Mouse (Mus musculus) heart, embryonic 13.5 days (tissue): ENCODE results near the gene Atp2b2. TPM values are rescaled to one million over a fixed set of nuclear protein-coding genes. Genes with fewer than 3 reads are reported as not detected.

Source experiments
- ATAC-seq: fragments of 200-750 bp; cut with Nextera tagmentation; 2 replicates; pipeline ENCODE4 v1.8.0; 2017; ENCODE audit warnings: moderate TSS enrichment; ENCODE audit not compliant: insufficient number of reproducible peaks, low FRiP score, low TSS enrichment; ENCODE audit errors: extremely low read depth
- H3K27ac ChIP-seq: fragments of 300-500 bp; sonication (generic); replicated peaks from 2 replicates; pipeline ENCODE4 v1.5.1; 2015; ENCODE audit warnings: moderate library complexity, mild to moderate bottlenecking, inconsistent platforms
- H3K27me3 ChIP-seq: fragments of 300-500 bp; sonication (generic); replicated peaks from 2 replicates; pipeline ENCODE4 v1.6.1; 2015; ENCODE audit warnings: mild to moderate bottlenecking, inconsistent platforms
- H3K36me3 ChIP-seq: fragments of 300-500 bp; sonication (generic); 2 replicates; pipeline ENCODE4 v1.6.1; 2015; ENCODE audit warnings: mild to moderate bottlenecking, inconsistent platforms
- H3K4me1 ChIP-seq: fragments of 300-500 bp; sonication (generic); 2 replicates; pipeline ENCODE4 v1.6.1; 2015; ENCODE audit warnings: inconsistent platforms
- H3K4me2 ChIP-seq: fragments of 300-500 bp; sonication (generic); 2 replicates; pipeline ENCODE4 v1.6.1; 2015; ENCODE audit warnings: inconsistent platforms, mild to moderate bottlenecking, moderate library complexity
- H3K4me3 ChIP-seq: fragments of 300-500 bp; sonication (generic); 2 replicates; pipeline ENCODE4 v1.5.1; 2015; ENCODE audit warnings: moderate library complexity, mild to moderate bottlenecking, inconsistent platforms
- H3K9ac ChIP-seq: fragments of 300-500 bp; sonication (generic); 2 replicates; pipeline ENCODE4 v1.6.1; 2015; ENCODE audit warnings: inconsistent platforms, mild to moderate bottlenecking, moderate library complexity
- H3K9me3 ChIP-seq: fragments of 300-500 bp; sonication (generic); 2 replicates; pipeline ENCODE4 v1.6.1; 2016; ENCODE audit warnings: inconsistent platforms
- WGBS: fragments of 180-500 bp; shearing (Covaris S2); methylation state at CpG from one replicate; pipeline ENCODE4 v1.1.7; 2015; ENCODE audit warnings: mixed read lengths; 5-methylcytosine and 5-hydroxymethylcytosine counted together
- polyA plus RNA-seq: library from polyadenylated mRNA; unstranded; fragments of >200 nt; fragmentation: Nextera tagmentation; extraction: Ambion mirVana; gene quantifications from 2 replicates; pipeline ENCODE4 v1.2.1, GENCODE M21; 2015

Gene Atp2b2
- polyA plus RNA-seq, 1 experiment from 2014 or later: 0.07 TPM

- H3K4me1 ChIP-seq: no peaks in the 10 kb centered on the region
- no peak for ATAC-seq
- H3K9me3 ChIP-seq: no peaks in the 10 kb centered on the region
- no peak overlapping the region for H3K9ac ChIP-seq
- no peak overlapping the region for H3K4me2 ChIP-seq
- H3K4me3 ChIP-seq: no peak overlapping the region
- peaks cover 33% of the 10 kb centered on the region for H3K27me3 ChIP-seq
- H3K36me3 ChIP-seq: no peaks in the 10 kb centered on the region
- WGBS: 75% methylated on average over 6 of the region's 6 CpGs
- no peak overlapping the region for H3K27ac ChIP-seq
Measured at GRCm38 (mm10) chr6:113868552-113868951, 173.9 kb downstream of the Atp2b2 start.

- 62% methylated on average over 7 of the region's 7 CpGs for WGBS
- H3K27me3 ChIP-seq: peaks cover 24% of the 10 kb centered on the region
- H3K36me3 ChIP-seq: no peaks in the 10 kb centered on the region
- no peaks in the 10 kb centered on the region for H3K4me1 ChIP-seq
- H3K9me3 ChIP-seq: no peaks in the 10 kb centered on the region
- H3K27ac ChIP-seq: no peak overlapping the region
- H3K4me3 ChIP-seq: no peak overlapping the region
- no peak for ATAC-seq
- no peak overlapping the region for H3K9ac ChIP-seq
- no peak overlapping the region for H3K4me2 ChIP-seq
Measured at GRCm38 (mm10) chr6:113865699-113866098, 176.7 kb downstream of the Atp2b2 start.

GRCm38 (mm10) chr6:113864812-113865211, 177.6 kb downstream of the Atp2b2 start:
- WGBS: 52% methylated on average over 8 of the region's 8 CpGs
- Histone ChIP-seq H3K27me3 (peaks cover 25% of the 10 kb centered on the region), H3K36me3 (no peaks in the 10 kb centered on the region), H3K4me1 (no peaks in the 10 kb centered on the region), H3K9ac (no peak overlapping the region), H3K4me2 (no peak overlapping the region), H3K9me3 (no peaks in the 10 kb centered on the region), H3K4me3 (no peak overlapping the region), H3K27ac (no peak overlapping the region)
- no peak for ATAC-seq

GRCm38 (mm10) chr6:113862955-113863354, 179.5 kb downstream of the Atp2b2 start:
- no peak for ATAC-seq
- 68% methylated on average over 4 of the region's 4 CpGs for WGBS

GRCm38 (mm10) chr6:113861938-113862337, 180.5 kb downstream of the Atp2b2 start:
- no peak for ATAC-seq
- Histone ChIP-seq H3K27ac (no peak overlapping the region), H3K27me3 (peaks cover 32% of the 10 kb centered on the region), H3K9ac (no peak overlapping the region), H3K4me3 (no peak overlapping the region), H3K9me3 (no peaks in the 10 kb centered on the region), H3K4me1 (no peaks in the 10 kb centered on the region), H3K36me3 (no peaks in the 10 kb centered on the region), H3K4me2 (no peak overlapping the region)
- 66% methylated on average over 3 of the region's 3 CpGs for WGBS

More at GRCm38 (mm10) chr6:113862955-113863354, 179.5 kb downstream of the Atp2b2 start:
- Histone ChIP-seq H3K9me3 (no peaks in the 10 kb centered on the region), H3K4me3 (no peak overlapping the region), H3K27ac (no peak overlapping the region), H3K36me3 (no peaks in the 10 kb centered on the region), H3K4me1 (no peaks in the 10 kb centered on the region), H3K27me3 (peaks cover 30% of the 10 kb centered on the region), H3K4me2 (no peak overlapping the region), H3K9ac (no peak overlapping the region)

- no peaks in the 10 kb centered on the region for H3K36me3 ChIP-seq
- H3K27ac ChIP-seq: no peak overlapping the region
- H3K27me3 ChIP-seq: peaks cover 29% of the 10 kb centered on the region
- H3K4me2 ChIP-seq: no peak overlapping the region
- ATAC-seq: no peak
- H3K9ac ChIP-seq: no peak overlapping the region
- no peaks in the 10 kb centered on the region for H3K9me3 ChIP-seq
- no peak overlapping the region for H3K4me3 ChIP-seq
- WGBS: 62% methylated on average over 4 of the region's 4 CpGs
- no peaks in the 10 kb centered on the region for H3K4me1 ChIP-seq
Measured at GRCm38 (mm10) chr6:113861375-113861770, 181.0 kb downstream of the Atp2b2 start.

GRCm38 (mm10) chr6:113860735-113861374, 181.6 kb downstream of the Atp2b2 start:
- Histone ChIP-seq H3K36me3 (no peaks in the 10 kb centered on the region), H3K4me1 (no peaks in the 10 kb centered on the region), H3K9me3 (no peaks in the 10 kb centered on the region), H3K27ac (no peak overlapping the region), H3K4me2 (no peak overlapping the region), H3K27me3 (peaks cover 24% of the 10 kb centered on the region), H3K9ac (no peak overlapping the region), H3K4me3 (no peak overlapping the region)
- no peak for ATAC-seq
- WGBS: 64% methylated on average over 15 of the region's 15 CpGs

GRCm38 (mm10) chr6:113860023-113860734, 182.2 kb downstream of the Atp2b2 start:
- no peak overlapping the region for H3K4me3 ChIP-seq
- H3K27ac ChIP-seq: no peak overlapping the region
- WGBS: 64% methylated on average over 9 of the region's 9 CpGs
- no peak overlapping the region for H3K9ac ChIP-seq
- peaks cover 21% of the 10 kb centered on the region for H3K27me3 ChIP-seq
- no peaks in the 10 kb centered on the region for H3K36me3 ChIP-seq
- no peak overlapping the region for H3K4me2 ChIP-seq
- H3K4me1 ChIP-seq: no peaks in the 10 kb centered on the region
- no peak for ATAC-seq
- no peaks in the 10 kb centered on the region for H3K9me3 ChIP-seq

GRCm38 (mm10) chr6:113858317-113858716, 184.1 kb downstream of the Atp2b2 start:
- no peak overlapping the region for H3K27ac ChIP-seq
- no peak for ATAC-seq
- H3K4me1 ChIP-seq: no peaks in the 10 kb centered on the region
- H3K36me3 ChIP-seq: no peaks in the 10 kb centered on the region
- H3K27me3 ChIP-seq: peaks cover 28% of the 10 kb centered on the region
- H3K4me3 ChIP-seq: no peak overlapping the region
- no peak overlapping the region for H3K4me2 ChIP-seq
- WGBS: 72% methylated on average over 9 of the region's 9 CpGs
- H3K9me3 ChIP-seq: no peaks in the 10 kb centered on the region
- H3K9ac ChIP-seq: no peak overlapping the region

GRCm38 (mm10) chr6:113857310-113857873, 185.0 kb downstream of the Atp2b2 start:
- no peaks in the 10 kb centered on the region for H3K36me3 ChIP-seq
- WGBS: 50% methylated on average over 2 of the region's 2 CpGs
- no peak for ATAC-seq
- H3K9me3 ChIP-seq: no peaks in the 10 kb centered on the region
- H3K4me2 ChIP-seq: no peak overlapping the region
- peaks cover 28% of the 10 kb centered on the region for H3K27me3 ChIP-seq
- H3K4me3 ChIP-seq: no peak overlapping the region
- H3K27ac ChIP-seq: no peak overlapping the region
- no peaks in the 10 kb centered on the region for H3K4me1 ChIP-seq
- H3K9ac ChIP-seq: no peak overlapping the region

GRCm38 (mm10) chr6:113856790-113857189, 185.6 kb downstream of the Atp2b2 start:
- Histone ChIP-seq H3K27me3 (peaks cover 28% of the 10 kb centered on the region), H3K27ac (no peak overlapping the region), H3K9me3 (no peaks in the 10 kb centered on the region), H3K36me3 (no peaks in the 10 kb centered on the region), H3K4me3 (no peak overlapping the region), H3K4me1 (no peaks in the 10 kb centered on the region), H3K9ac (no peak overlapping the region), H3K4me2 (no peak overlapping the region)
- ATAC-seq: no peak
- 76% methylated on average over 15 of the region's 15 CpGs for WGBS
